Mouse (Mus musculus) left cerebral cortex, adult 11 months (tissue): ENCODE data around the gene Npas3.
"Not testable (repeated sequence)": the region's sequence is repeated elsewhere in the genome, so short reads cannot be mapped to it uniquely, and the experiment has no call there.

Source experiments
- DNase-seq: peaks from one replicate; pipeline ENCODE4 v3.0.0; 2022; ENCODE audit warnings: low spot score

Npas3 gene

DNA sequence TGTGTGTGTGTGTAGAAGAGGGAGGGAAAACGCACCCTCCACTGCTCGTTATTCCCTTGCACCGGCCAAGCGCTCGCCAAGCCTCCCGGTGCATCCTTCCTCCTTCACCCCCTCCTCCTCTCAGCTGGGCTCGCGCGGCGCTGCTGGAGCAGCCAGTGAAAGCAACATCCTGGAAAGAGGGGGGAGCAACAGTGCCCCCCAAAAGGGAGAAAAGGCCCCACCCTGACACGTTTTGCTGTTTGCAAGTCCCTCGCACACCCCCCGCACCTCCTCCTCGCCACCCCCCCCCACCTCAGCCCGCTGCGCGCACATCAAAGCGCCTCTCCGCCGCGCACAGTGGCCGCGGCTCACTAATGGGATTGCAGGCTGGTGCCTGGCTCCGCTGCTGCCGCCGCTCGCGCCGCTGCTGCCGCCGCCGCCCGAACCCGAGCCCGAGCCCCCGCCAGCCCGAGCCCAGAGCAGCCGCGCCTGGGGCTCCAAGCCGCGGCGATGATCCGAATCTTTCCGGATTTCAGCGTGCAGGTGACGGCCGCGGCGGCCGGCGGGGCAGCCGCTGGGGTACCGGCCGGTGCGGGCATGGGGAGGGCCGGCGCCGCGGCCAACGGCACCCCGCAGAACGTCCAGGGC is at the start of gene Npas3:
Gene Npas3, plus strand, starts transcription at position 577 of the 627 bp plus-strand sequence.
- DNase-seq: no peak

DNA sequence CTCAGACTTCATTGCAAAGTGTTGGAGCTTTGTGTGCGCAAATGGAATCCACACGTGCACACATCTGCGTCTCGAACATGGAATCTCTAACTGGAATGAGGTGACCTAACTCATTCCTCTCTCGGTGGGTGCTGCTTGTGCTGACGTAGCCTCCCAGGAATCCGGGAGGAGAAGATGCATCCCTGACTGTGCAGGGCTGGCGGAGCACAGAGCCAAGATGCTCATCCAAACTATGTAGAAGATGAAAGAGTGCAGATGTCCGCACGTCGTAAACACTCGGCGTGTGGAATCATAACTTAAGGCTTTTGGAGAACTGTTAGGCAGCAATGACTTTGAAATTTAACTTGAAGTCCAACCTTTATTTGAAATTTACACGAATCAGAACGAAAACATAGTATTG is 31.3 kb upstream of the Npas3 start:
- DNase-seq: no peak

DNA sequence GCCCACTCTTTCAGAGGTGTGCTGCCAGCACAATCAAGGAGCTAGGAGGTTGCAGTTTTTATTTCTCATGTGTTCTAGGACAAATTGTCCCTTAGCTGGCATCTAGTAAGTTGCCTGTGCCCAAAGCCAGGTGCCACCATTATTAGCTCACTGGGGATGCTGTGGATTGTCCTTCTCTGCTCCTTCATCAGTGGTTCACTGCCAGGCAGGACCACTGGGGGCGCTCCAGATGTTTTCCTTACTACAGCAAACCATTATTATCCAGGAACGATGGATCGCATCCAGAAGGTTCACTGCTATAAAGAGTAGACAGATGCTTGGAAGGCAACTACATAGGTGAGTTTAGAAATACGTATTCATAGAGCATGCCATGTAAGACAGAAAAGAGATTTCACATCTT is 25.7 kb upstream of the Npas3 start:
- no peak for DNase-seq

DNA sequence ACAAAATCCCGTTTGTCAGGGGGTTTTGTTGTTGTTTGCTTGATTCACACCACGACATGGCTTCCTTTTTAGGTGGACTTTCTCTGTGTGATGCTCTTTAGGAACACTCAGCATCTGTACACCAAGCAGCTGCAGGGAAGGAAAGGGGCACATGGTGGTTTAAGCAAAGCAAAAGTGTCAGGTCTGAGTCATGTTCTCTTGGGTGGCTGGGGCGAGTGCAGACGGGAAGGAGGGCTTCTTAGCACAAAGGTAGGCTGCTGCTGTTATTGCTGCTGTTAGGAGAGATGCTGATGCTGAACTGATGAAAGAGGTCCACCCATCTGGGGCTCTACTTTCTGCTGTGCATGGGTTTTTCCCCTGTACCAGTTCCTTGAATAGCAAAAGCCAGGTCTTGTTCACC is 21.1 kb upstream of the Npas3 start:
- DNase-seq: no peak

DNA sequence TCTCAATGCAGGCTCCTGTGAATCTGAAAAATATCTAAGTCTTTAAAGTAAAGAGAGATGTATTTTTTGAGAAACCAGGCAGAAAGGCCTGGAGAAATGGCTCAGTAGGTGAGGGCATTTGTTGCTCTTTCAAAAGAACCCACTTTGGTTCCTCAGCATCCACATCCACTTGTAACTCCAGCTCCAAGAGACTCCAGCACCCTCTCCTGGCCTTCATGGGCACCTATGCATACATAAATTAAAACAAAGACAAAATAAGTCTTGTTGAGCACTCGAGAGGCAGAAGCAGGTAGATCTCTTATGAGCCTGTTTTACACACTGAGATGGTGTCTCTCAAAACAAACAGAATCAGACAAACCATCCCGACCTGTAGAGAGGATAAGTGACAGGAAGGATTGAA is 19.1 kb upstream of the Npas3 start:
- no peak for DNase-seq

DNA sequence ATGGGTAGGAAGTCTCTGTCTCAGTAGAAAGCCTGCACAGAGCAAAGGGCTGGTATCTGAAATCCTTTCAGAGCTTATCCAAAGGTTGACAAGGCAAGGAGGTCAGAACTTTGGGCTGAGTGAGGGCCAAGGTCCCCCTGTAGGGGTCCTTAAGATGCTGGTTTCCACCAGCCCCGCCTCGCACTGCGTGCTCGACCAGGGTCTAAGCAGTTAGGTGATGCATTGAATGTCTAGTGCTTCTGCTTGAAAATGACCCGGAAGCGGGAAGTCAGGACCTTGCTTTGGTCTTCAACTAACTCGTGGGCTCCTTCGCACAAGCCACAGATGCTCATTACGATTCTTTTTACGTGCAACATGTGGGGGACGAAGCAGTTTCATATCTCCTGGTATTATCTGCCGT is 2.3 kb upstream of the Npas3 start:
- no peak for DNase-seq

DNA sequence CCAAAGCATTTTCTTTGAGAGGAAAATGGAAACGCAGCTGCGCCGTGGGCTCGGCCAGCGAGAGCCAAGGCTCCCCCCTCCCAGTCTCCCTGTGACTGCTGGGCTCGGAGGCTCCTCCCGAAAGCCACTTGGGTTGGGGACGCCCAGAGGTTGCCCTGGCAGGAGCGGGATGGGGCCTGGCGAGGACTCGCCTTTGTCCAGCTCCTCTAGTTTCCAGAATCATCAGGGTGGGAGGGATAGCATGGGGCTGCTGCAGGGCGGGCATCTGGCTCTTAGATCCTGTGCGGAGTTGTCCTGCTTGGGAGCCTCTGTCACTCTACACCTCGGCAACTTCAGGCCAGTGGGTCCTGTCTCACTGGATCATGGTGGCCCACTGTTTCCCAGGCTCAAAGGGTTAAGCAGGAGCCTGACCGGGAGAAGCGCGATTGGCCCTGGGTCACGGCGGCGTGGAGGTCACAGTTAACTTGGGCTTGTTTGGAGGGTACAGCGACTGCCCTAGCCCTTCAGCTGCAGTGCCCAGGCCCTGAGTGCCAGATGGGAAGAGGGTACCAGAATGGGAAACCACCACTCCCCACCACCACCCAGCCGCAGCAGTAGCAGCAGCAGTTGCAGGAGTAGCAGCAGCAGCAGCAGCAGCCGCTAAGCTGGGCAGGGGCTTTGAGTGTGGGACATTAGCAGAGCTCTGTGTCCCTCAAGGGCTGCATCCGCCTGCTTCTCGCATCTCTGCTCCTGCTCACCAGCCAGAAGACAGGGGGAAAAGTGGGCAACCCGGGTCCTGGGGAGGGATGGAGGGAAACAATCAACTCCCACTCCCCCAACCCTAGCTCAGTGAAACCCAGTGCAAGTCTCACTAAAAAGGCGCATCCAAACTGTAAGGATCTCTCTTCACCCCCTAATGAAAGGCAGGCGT is 1.6 kb upstream of the Npas3 start:
- no peak for DNase-seq

DNA sequence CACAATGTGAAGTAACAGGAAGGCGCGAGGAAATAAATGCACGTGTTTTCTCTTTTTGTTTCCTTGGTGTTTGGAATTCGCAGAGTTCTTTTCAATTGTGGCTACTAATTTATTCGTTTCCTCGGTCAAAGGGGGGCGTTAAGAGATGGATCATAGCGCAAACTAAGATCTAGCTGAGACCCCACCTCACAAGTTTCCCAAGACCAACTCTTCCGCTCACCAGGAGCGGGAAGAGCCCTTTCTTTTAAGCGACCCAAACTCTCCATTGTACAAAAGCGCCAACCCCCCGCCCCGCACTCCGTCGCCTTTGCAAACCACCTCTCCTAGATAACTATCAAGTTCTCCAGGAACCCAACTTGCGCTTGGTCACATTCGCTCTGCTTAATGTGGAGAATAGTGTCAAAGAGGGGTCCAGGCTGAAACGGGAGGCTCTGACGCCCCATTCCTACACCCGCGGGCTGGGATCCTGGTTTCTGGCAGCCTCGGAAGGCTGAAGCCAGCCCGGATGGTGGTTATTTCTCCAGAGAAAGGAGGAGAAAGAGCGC is 914 bp upstream of the Npas3 start:
- no peak for DNase-seq

DNA sequence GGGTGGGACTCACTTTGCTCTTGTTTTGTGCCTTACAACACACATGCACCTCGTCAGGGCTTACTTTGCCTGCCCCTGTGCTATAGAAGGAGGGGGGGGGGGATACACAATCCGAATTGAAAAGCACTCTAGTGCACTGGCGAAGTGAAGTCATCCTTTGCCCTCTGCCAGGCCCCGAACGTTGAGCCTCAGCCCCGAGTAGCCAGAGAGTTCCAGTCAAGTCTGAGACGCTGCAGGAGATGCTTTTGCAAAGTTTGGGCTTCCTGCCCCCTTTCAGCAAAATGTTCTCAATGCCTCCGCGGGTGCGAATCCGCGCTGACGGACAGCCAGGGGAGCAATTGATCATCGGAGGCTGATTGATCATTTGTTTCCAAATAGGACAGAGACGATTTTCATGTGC is 319 bp downstream of the Npas3 start:
- DNase-seq: no peak

DNA sequence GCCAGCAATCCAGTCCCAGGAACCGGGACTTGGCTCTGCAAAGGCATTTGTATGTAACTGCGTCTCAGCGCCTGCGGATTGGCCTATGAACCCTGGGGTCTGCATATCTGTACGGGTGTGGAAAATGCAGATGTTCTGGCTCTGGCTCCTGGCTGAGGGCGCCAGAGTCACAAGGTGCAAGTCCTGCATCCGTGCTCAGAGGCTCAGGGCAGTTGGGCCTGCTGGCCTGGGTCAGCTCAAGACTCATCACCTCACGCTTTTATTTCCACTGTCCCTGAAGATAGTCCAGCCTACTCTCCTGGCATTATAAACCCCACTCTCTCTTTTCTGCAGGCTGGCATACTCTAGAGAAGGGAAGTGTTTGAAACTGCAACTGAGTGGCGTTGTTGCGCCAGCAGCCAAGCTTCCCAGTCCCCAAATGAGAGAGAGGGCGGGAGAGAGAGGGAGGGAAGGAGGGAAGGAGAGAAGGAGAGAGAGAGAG is 3.3 kb downstream of the Npas3 start:
- no peak for DNase-seq

DNA sequence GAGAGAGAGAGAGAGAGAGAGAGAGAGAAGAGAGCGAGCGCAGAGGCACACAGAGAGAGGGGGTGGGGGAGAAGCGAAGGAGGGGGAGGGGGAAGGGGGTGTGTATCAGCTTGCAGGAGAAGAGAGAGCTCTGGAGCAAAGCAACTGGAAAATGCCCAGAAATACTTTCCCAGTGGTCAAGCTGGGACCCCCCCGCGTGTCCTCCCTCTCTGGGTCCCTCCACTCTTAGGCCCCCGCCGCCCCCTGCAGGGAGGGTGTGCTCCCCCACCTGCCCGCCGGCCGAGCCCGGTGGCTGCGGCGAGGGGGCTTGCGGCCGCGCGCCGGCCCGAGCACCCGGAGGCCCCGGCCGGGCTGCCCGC is 3.7 kb downstream of the Npas3 start:
- DNase-seq: no peak

DNA sequence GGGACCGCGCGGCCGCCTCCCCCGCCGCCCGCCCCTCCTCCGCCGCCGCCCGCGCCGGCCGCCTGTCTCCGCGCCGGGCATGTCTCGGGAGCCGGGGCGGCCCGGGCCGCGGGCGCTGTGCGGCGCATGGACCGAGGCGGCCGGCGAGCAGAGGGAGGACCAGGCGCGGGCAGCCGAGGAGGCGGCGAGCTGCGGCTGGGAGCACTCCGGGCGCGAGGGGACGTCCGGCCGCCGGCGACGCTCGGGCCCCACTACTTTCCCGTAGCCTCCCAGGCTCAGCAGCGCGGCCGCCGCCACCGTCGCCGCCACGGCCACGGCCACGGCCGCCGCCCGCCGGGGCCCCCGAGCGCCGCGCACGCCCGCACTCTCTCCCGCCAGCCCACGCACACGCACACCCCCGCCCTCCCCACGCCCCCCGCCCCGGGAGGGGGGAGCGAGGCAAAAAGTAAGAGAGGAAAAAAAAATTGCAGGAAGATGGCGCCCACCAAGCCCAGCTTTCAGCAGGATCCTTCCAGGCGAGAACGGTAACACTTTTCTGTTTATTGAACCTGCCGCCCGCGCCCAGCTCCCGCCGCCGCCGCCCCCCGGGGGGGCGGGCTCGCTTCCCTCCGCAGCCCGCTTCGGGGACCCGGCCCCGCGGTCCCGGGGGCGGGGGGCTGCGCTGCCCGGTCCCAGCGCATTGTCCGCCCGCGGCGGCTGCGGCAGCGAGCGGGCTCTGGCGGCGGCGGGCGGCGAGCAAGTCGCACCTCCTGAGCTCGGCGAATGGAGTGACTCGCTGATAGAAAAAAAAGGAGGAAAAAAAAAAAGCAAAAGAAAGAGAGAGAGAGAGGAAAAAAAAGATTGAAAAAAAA is 4.3 kb downstream of the Npas3 start:
- no peak for DNase-seq

DNA sequence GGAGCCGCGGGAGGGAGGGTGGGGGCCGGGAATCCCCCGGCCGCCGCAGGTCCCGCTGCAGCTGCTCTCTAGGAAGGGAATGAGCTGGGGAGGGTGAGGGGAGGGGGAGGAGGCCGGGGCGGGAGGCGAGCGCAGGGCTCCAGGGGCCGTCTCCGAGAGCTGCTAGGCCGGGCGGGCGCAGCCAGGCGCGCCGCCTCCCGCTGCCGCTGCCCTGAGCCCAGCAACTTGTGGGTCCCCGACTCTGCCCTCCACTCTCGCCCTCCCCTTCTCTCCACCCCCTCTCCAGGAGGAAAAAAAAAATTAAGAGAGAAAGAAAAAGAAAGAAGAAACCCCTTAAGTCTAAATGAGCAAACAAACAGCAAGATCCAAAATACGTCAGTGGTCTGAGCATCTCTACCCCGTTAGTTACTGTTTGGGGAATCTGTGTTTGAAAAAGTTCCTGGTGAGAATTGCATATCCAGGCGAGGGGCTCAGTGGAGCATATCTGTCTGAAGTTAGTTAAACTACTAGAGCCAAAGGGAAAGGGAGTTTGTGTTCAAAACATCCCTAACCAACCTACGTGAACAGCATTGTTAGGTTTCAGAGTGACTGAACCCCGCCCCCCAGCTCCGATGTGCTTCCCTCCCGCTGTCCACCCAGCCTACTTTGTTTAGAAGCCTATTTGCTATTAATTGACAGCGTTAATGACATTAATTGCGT is 5.1 kb downstream of the Npas3 start:
- no peak for DNase-seq

DNA sequence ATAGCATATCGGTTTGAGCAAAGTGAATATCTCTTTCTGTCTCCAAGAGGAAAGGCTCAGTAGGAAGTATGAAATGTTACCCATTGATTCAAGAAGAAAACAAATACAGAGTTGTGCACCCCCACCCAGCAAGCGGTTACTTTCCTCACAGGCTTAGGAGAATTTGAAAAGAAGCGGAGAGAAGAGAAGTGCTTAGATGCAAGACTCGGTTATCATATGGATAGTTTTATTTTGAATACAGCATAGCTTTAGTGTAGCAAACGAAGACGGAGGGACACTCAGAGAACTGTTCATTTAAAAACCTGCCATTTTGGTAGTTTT is 5.6 kb downstream of the Npas3 start:
- no peak for DNase-seq

DNA sequence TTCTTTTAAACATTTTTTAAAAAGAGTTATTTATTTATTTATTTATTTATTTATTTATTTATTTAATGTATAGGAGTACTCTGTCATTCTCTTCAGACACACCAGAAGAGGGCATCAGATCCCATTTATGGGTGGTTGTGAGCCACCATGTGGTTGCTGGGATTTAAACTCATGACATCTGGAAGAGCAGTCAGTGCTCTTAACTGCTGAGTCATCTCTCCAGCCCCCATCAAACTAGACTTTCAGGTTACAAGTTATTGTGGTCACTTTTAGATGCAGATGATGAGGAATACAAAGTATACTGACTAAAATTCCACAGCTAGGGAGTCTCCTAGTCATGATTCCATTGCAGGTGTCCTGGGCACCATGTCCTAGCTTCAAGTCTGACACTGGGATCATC is 26.0 kb downstream of the Npas3 start:
- not testable (repeated sequence) for DNase-seq

DNA sequence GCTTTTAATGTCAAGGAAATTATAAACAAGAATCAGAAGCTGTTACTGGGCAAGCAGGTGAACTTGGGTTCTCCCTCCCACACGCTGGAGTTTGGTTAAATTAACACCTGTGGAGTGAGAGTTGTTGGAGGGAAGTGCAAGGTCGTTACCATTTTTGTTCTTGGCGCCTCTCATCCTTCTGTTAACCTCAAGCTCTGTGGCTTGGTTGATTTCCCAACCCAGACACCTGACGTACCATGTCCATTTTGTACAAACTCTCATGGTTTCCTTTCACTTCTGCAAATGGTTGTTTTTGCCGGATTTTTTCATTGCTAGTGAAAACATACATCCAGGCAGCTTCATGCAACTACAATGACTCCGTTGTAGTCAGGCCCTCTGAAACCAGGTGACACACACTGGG is 28.9 kb downstream of the Npas3 start:
- DNase-seq: no peak

DNA sequence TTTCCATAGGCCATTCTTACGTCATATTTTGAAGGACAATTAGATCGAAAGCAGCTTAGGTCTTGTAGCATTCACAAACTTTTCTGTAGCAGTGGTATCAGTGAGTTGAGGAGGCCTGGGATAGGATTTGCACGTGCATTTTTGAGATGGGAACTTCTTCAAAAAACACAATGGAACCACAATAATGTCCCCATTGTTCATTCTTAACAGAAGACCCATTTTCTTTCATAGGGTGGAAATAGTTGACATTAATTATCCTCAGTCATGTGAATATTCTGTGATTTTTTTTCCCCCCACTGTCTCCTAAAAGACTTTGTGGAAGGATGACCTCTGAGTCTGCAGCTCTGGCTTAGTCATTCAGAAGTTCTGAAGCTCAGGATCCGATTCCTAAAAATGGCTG is 41.9 kb downstream of the Npas3 start:
- DNase-seq: no peak

DNA sequence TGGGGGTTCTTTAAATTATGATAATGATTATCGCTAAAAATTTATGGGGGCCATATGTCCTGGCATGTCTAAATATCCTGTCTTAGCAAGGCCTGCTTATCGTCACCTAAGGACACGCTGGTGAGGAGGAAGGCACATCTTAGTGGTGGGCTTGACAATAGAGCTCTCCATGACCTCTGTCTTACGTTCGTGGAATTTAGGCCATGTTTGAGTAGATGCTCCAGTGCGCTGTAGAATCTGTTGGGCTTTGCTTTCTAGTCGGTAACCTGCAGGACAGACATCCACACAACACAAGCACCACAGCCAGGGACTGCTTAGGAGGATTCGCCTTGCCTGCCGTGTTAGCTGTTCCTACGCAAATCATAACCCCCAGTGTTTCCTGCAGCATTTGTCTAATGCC is 42.4 kb downstream of the Npas3 start:
- no peak for DNase-seq

DNA sequence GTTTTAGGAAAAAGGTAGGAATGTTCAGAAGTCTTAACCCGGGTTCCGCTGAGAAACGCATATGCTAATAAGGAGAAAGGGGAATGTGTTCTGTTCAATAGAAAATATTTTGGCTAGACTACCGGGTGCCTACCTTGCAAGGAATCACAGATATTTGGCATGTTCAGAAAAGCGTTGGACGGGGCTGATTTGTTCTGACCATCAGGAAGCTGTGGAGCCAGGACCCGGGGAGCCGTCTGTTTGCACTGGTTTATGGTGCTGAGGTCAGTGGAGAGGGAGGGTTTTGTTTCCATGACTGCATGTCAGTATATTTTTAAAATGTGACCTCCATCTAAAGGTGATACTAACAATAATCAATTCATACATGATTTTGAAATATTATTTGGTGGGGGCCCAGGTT is 43.5 kb downstream of the Npas3 start:
- DNase-seq: no peak

DNA sequence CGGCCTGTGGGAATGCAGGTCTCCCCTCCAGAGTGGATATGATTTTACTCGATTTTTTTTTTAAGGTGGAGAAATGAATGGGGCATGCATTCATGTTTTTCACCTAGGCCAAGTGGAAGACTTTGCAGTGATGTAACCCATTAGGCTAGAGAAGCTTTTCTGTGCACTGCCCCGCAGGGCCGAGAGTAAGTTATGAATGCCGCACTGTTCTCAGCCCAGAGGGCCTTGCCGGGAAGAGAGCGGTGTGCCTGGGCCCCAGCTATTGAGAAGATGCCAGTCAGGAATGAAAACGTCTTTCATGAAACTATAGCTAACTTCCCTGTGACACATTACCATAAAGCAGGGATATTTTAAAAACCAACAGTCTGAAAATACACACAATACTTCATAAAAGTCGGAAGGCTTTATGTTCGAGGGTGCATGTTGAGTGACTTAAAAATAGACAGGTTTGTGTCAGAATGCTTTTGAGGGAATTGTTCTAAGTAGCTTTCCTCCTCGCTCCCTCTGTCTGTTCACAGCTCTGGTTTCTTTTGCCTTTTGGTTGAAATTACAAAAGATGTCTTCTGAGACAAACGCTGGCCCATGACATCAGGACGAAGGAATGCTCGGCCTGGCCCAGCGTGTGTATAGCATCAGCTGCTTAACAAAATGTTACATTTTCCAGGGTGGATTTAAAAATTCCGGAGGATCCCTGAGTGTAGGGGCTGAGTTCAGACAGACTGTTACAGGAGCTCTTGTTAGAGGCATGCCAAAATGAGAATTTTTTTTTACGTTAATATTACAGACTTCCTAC is 44.2 kb downstream of the Npas3 start:
- DNase-seq: peak; percentile 19

DNA sequence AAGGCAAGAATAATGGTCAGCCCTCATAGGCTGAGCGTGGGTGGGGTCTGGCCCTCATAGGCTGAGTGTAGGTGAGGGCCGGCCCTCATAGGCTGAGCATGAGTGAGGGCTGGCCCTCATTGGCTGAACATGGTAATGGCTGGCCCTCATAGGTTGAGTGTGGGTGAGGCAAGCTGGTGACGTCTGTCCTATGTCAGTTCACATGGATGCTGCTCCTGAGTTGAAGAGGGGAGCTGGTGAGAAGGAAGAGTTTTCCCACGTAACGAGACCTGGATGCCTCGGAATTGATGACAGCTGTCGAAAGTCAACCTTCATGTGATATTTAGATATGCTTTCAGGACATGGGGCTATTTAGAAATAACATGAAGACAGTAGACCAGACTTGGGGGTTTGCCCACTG is 45.5 kb downstream of the Npas3 start:
- DNase-seq: no peak
